Mouse (Mus musculus): ENCODE measurements around the gene Kcna4. TPM values are rescaled to one million over a fixed set of nuclear protein-coding genes. Genes with fewer than 3 reads are reported as not detected.

Gene Kcna4
- polyA plus RNA-seq, 1 experiment from 2014 or later = 0.26 TPM

GRCm38 (mm10) chr2:107294521-107294920 lies 4.1 kb downstream of the Kcna4 start:
- 90% methylated on average over 7 of the region's 7 CpGs for WGBS
- H3K9ac ChIP-seq (ENCODE audit: low read depth, low read length) = no peak overlapping the region
- no peak for ATAC-seq

DNA sequence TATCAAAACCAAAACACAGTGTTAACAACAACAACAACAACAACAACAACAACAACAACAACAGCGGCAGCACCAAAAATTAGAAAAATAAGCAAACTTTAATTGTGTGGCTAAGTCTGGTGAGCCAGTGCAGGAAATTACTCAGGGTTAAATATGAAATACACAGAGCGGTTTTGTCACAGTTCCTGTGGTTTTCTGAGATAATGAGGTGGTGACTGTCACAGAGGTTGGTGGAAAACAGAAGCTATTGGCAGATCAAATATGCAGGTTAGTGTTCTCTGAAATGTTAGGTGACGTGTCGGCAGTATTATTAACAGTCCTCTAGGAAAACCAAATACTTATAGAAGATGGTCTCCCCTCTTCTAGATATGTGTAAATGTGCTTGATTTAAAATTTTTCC lies 11.4 kb downstream of the Kcna4 start:
- H3K27me3 ChIP-seq (replicated peaks; ENCODE audit: control insufficient read depth, insufficient read depth, low read length) = no peaks in the 10 kb centered on the region
- no peak overlapping the region for H3K9ac ChIP-seq (ENCODE audit: low read depth, low read length)
- TF ChIP-seq CTCF (IDR thresholded peaks at IDR 0.05; ENCODE audit: low read depth) = no peak
- ATAC-seq = no peak
- H3K4me3 ChIP-seq (ENCODE audit: low read depth, low read length) = no peak overlapping the region
- H3K36me3 ChIP-seq (ENCODE audit: control insufficient read depth, insufficient read depth) = no peaks in the 10 kb centered on the region
- no peak overlapping the region for H3K4me2 ChIP-seq (replicated peaks; ENCODE audit: low read depth)
- no peak overlapping the region for H3K27ac ChIP-seq (ENCODE audit: low read depth, low read length)
- no peaks in the 10 kb centered on the region for H3K4me1 ChIP-seq (replicated peaks; ENCODE audit: control insufficient read depth, insufficient read depth, low read length)
- WGBS = 89% methylated on average over 4 of the region's 4 CpGs
- no peaks in the 10 kb centered on the region for H3K9me3 ChIP-seq (ENCODE audit: control insufficient read depth)

More at GRCm38 (mm10) chr2:107294521-107294920, 4.1 kb downstream of the Kcna4 start:
- TF ChIP-seq CTCF (IDR thresholded peaks at IDR 0.05; ENCODE audit: low read depth) = no peak
- no peaks in the 10 kb centered on the region for H3K27me3 ChIP-seq (replicated peaks; ENCODE audit: control insufficient read depth, insufficient read depth, low read length)
- no peak overlapping the region for H3K4me2 ChIP-seq (replicated peaks; ENCODE audit: low read depth)
- no peaks in the 10 kb centered on the region for H3K36me3 ChIP-seq (ENCODE audit: control insufficient read depth, insufficient read depth)
- H3K9me3 ChIP-seq (ENCODE audit: control insufficient read depth) = no peaks in the 10 kb centered on the region
- H3K4me1 ChIP-seq (replicated peaks; ENCODE audit: control insufficient read depth, insufficient read depth, low read length) = no peaks in the 10 kb centered on the region
- no peak overlapping the region for H3K4me3 ChIP-seq (ENCODE audit: low read depth, low read length)
- H3K27ac ChIP-seq (ENCODE audit: low read depth, low read length) = no peak overlapping the region

DNA sequence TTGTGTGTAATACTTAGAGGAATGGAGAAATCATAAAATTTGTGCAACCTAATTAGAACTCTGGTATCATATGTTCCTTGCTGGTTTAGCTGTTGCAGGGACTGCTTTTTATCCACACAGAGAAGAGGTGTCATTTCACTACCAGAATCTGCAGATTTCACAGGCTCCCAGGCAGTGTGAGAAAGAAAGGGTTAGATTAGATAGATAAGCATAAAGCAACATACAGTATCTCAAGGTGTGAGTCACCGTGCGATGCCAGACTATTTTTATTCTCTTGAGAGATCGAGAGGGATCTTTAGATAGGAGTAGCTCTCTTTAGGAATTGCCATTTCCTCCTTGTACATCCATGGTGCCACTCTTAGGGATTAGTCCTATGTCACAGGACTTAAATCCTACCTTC lies 14.3 kb downstream of the Kcna4 start:
- no peaks in the 10 kb centered on the region for H3K36me3 ChIP-seq (ENCODE audit: control insufficient read depth, insufficient read depth)
- H3K4me3 ChIP-seq (ENCODE audit: low read depth, low read length) = no peak overlapping the region
- H3K9ac ChIP-seq (ENCODE audit: low read depth, low read length) = no peak overlapping the region
- ATAC-seq = no peak
- 71% methylated on average over 3 of the region's 3 CpGs for WGBS
- H3K4me1 ChIP-seq (replicated peaks; ENCODE audit: control insufficient read depth, insufficient read depth, low read length) = no peaks in the 10 kb centered on the region
- H3K4me2 ChIP-seq (replicated peaks; ENCODE audit: low read depth) = no peak overlapping the region
- no peak for TF ChIP-seq CTCF (IDR thresholded peaks at IDR 0.05; ENCODE audit: low read depth)
- no peak overlapping the region for H3K27ac ChIP-seq (ENCODE audit: low read depth, low read length)
- no peaks in the 10 kb centered on the region for H3K27me3 ChIP-seq (replicated peaks; ENCODE audit: control insufficient read depth, insufficient read depth, low read length)
- H3K9me3 ChIP-seq (ENCODE audit: control insufficient read depth) = no peaks in the 10 kb centered on the region

DNA sequence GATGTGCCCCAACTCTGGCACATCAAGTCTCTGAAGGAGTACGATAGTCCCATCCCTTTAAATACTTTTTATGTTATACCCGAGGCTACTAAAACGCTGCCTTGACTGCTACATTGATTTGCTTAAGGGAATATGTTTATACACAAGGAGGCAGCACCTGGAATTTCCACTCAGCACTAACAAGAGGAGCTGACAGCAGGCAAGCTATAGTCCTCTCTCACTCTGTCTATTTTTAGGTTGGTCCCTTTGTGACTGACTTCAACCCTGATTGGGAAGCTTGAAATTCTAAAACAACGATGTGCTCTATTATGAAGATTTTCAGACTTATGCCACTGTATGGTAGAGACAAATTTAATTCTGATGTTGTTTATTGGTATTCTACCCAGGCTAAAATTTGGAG lies 15.6 kb downstream of the Kcna4 start:
- no peak overlapping the region for H3K27ac ChIP-seq (ENCODE audit: low read depth, low read length)
- no peak overlapping the region for H3K4me3 ChIP-seq (ENCODE audit: low read depth, low read length)
- ATAC-seq = no peak
- H3K4me2 ChIP-seq (replicated peaks; ENCODE audit: low read depth) = no peak overlapping the region
- H3K36me3 ChIP-seq (ENCODE audit: control insufficient read depth, insufficient read depth) = no peaks in the 10 kb centered on the region
- no peaks in the 10 kb centered on the region for H3K4me1 ChIP-seq (replicated peaks; ENCODE audit: control insufficient read depth, insufficient read depth, low read length)
- no peak for TF ChIP-seq CTCF (IDR thresholded peaks at IDR 0.05; ENCODE audit: low read depth)
- H3K27me3 ChIP-seq (replicated peaks; ENCODE audit: control insufficient read depth, insufficient read depth, low read length) = no peaks in the 10 kb centered on the region
- H3K9me3 ChIP-seq (ENCODE audit: control insufficient read depth) = no peaks in the 10 kb centered on the region
- H3K9ac ChIP-seq (ENCODE audit: low read depth, low read length) = no peak overlapping the region
- WGBS = 71% methylated on average over 4 of the region's 4 CpGs

- no peaks in the 10 kb centered on the region for H3K36me3 ChIP-seq (ENCODE audit: control insufficient read depth, insufficient read depth)
- H3K27ac ChIP-seq (ENCODE audit: low read depth, low read length) = no peak overlapping the region
These were observed 28.2 kb downstream of the Kcna4 start for GRCm38 (mm10) chr2:107318636-107319035.

GRCm38 (mm10) chr2:107321596-107322226 lies 31.3 kb downstream of the Kcna4 start:
- Histone ChIP-seq H3K27me3 (replicated peaks; ENCODE audit: control insufficient read depth, insufficient read depth, low read length) (no peaks in the 10 kb centered on the region), H3K36me3 (ENCODE audit: control insufficient read depth, insufficient read depth) (no peaks in the 10 kb centered on the region), H3K27ac (ENCODE audit: low read depth, low read length) (no peak overlapping the region), H3K9me3 (ENCODE audit: control insufficient read depth) (no peaks in the 10 kb centered on the region), H3K4me1 (replicated peaks; ENCODE audit: control insufficient read depth, insufficient read depth, low read length) (no peaks in the 10 kb centered on the region), H3K4me3 (ENCODE audit: low read depth, low read length) (no peak overlapping the region), H3K9ac (ENCODE audit: low read depth, low read length) (no peak overlapping the region), H3K4me2 (replicated peaks; ENCODE audit: low read depth) (no peak overlapping the region)
- 85% methylated on average over 4 of the region's 4 CpGs for WGBS
- no peak for ATAC-seq
- TF ChIP-seq CTCF (IDR thresholded peaks at IDR 0.05; ENCODE audit: low read depth) = no peak

More at GRCm38 (mm10) chr2:107318636-107319035, 28.2 kb downstream of the Kcna4 start:
- no peak overlapping the region for H3K9ac ChIP-seq (ENCODE audit: low read depth, low read length)
- no peaks in the 10 kb centered on the region for H3K9me3 ChIP-seq (ENCODE audit: control insufficient read depth)
- H3K4me1 ChIP-seq (replicated peaks; ENCODE audit: control insufficient read depth, insufficient read depth, low read length) = no peaks in the 10 kb centered on the region
- H3K27me3 ChIP-seq (replicated peaks; ENCODE audit: control insufficient read depth, insufficient read depth, low read length) = no peaks in the 10 kb centered on the region
- no peak overlapping the region for H3K4me3 ChIP-seq (ENCODE audit: low read depth, low read length)
- no peak for TF ChIP-seq CTCF (IDR thresholded peaks at IDR 0.05; ENCODE audit: low read depth)
- no peak overlapping the region for H3K4me2 ChIP-seq (replicated peaks; ENCODE audit: low read depth)
- no peak for ATAC-seq

DNA sequence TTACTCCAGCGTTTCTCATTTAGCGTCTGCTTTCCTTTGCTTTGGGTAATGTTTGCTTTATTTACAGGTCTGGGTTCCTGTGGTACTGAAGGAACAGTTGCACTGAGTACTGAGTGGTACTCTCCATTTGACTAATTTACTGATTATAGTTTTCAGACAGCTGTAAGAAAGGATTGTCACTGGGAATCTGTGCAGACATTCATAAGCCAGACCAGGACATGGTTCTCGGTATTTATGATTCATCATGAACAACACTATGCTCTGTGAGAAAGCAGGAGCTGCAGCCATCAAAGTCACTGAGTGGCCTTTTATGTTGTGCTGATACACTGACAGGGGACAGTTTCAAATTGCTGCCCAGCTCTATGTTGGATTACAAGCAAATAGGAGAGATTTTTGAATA lies 33.7 kb downstream of the Kcna4 start:
- no peak overlapping the region for H3K4me2 ChIP-seq (replicated peaks; ENCODE audit: low read depth)
- no peak overlapping the region for H3K27ac ChIP-seq (ENCODE audit: low read depth, low read length)
- H3K4me3 ChIP-seq (ENCODE audit: low read depth, low read length) = no peak overlapping the region
- ATAC-seq = no peak
- no peak overlapping the region for H3K9ac ChIP-seq (ENCODE audit: low read depth, low read length)
- H3K27me3 ChIP-seq (replicated peaks; ENCODE audit: control insufficient read depth, insufficient read depth, low read length) = no peaks in the 10 kb centered on the region
- H3K4me1 ChIP-seq (replicated peaks; ENCODE audit: control insufficient read depth, insufficient read depth, low read length) = no peaks in the 10 kb centered on the region
- WGBS = 75% methylated on average over 3 of the region's 3 CpGs
- no peaks in the 10 kb centered on the region for H3K36me3 ChIP-seq (ENCODE audit: control insufficient read depth, insufficient read depth)
- no peaks in the 10 kb centered on the region for H3K9me3 ChIP-seq (ENCODE audit: control insufficient read depth)
- TF ChIP-seq CTCF (IDR thresholded peaks at IDR 0.05; ENCODE audit: low read depth) = no peak
